Mouse (Mus musculus) forebrain, postnatal 0 days (tissue): ENCODE data around the gene Myadm. TPM values are rescaled to one million over a fixed set of nuclear protein-coding genes. Genes with fewer than 3 reads are reported as not detected.

Experiments used
- ATAC-seq: fragments of 200-750 bp; cut with Nextera tagmentation; 2 replicates; pipeline ENCODE4 v1.8.0; 2017; ENCODE audit warnings: mild to moderate bottlenecking, moderate library complexity
- DNase-seq: peaks from one replicate; pipeline ENCODE4 v3.0.0-alpha.2; 2015
- H3K27ac ChIP-seq: fragments of 300-500 bp; sonication (generic); 2 replicates; pipeline ENCODE4 v1.5.1; 2014; ENCODE audit warnings: low read depth, mild to moderate bottlenecking, antibody characterized with exemption, low read length, moderate library complexity, mixed read lengths
- H3K27me3 ChIP-seq: fragments of 300-500 bp; sonication (generic); 2 replicates; pipeline ENCODE4 v1.6.1; 2014; ENCODE audit warnings: mild to moderate bottlenecking, low read length, mixed read lengths; ENCODE audit not compliant: insufficient read depth
- H3K36me3 ChIP-seq: fragments of 300-500 bp; sonication (generic); 2 replicates; pipeline ENCODE4 v1.6.1; 2014; ENCODE audit warnings: mild to moderate bottlenecking, moderate library complexity; ENCODE audit not compliant: insufficient read depth
- H3K4me1 ChIP-seq: fragments of 300-500 bp; sonication (generic); 2 replicates; pipeline ENCODE4 v1.6.1; 2014; ENCODE audit warnings: antibody characterized with exemption; ENCODE audit not compliant: insufficient read depth
- H3K4me2 ChIP-seq: fragments of 300-500 bp; sonication (generic); 2 replicates; pipeline ENCODE4 v1.6.1; 2014; ENCODE audit warnings: low read depth, mild to moderate bottlenecking, moderate library complexity
- H3K4me3 ChIP-seq: fragments of 300-500 bp; sonication (generic); 2 replicates; pipeline ENCODE4 v1.5.1; 2014; ENCODE audit warnings: low read depth, low read length, mixed read lengths
- H3K9ac ChIP-seq: fragments of 300-500 bp; sonication (generic); 2 replicates; pipeline ENCODE4 v1.6.1; 2014; ENCODE audit warnings: mild to moderate bottlenecking
- H3K9me3 ChIP-seq: fragments of 300-500 bp; sonication (generic); 2 replicates; pipeline ENCODE4 v1.6.1; 2016; ENCODE audit warnings: low read length
- CTCF ChIP-seq: sonication (generic); IDR thresholded peaks from 2 replicates; pipeline ENCODE4 v1.5.1; 2016; ENCODE audit warnings: antibody characterized with exemption, control low read depth, low read depth
- WGBS: fragments of 180-500 bp; shearing (Covaris S2); extraction: QIAGEN DNeasy Blood & Tissue Kit; methylation state at CpG from one replicate; pipeline ENCODE4 v1.1.7; 2014; 5-methylcytosine and 5-hydroxymethylcytosine counted together
- polyA plus RNA-seq: library from polyadenylated mRNA; unstranded; fragments of >200 nt; fragmentation: Nextera tagmentation; extraction: Ambion mirVana; gene quantifications from 2 replicates; pipeline ENCODE4 v1.2.1, GENCODE M21; 2015
- total RNA-seq: library from RNA; depleted of rRNA; stranded (reverse); fragments of >200 nt; gene quantifications from 2 replicates; pipeline ENCODE4 v1.2.3, GENCODE M21; 2014; rRNA removed

The Myadm gene
- total RNA-seq (16.2 and 22.3 TPM in 2 replicates), polyA plus RNA-seq (14.0 and 22.3 TPM in 2 replicates)

DNA sequence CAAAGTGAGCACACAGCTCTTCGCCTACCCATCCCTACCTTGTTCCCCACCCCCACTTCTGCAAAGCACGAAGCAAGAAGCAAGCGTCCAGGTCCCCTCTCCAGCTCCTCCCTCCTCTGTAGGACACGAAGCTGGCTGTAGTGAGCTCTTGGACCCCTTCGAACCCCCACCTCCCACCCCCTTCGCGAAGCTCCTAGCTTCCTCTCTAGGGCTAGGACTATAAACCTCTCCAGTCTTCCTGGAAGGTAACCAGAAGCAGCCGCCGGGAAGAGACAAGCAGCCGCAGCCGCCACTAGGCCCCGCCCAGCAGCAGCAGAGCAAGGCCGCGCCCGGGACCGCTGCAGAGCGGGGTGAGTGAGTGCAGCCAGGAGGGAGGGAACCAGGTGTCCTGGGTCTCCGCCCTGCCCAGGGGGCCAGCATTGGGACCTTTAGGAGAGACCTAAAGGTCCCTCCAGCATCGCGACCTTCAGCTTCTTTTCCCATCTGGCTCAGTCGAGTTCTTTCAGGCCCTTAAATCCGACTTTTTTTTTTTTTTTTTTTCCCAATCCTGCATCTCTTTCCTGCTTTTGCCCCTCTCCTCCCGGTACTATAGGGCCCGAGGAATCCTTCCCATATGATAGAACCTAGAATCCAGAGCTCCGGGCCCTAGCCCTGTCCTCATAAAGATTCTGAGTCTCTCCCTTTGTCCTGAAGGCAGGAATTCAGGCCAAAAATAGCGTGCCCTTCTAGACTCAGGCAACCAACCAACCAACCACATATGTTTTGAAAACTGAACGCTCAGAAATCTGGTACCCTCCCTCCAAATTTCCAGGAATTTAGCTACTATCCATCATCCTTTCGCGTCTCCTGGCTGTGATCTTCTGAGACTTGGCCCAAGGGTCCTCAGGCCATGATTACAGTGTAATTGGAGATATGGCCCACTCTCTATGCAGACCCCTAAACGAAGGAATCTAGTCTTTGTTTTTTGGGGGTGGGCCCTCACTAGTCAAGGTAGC lies at the start of gene Myadm, which contains the start of gene Prkcg:
Gene Myadm (plus strand): TSS at position 105 of the 995 bp plus-strand sequence.
Gene Prkcg (plus strand): TSS at position 204 of the 995 bp plus-strand sequence.
- Histone ChIP-seq H3K27me3 (no peaks in the 10 kb centered on the region), H3K9me3 (no peaks in the 10 kb centered on the region), H3K4me2 (peak within 1 kb of the TSS; percentile 84), H3K4me3 (peak within 1 kb of the TSS; percentile 49), H3K36me3 (peaks cover 6% of the 10 kb centered on the region), H3K4me1 (peaks cover 6% of the 10 kb centered on the region), H3K27ac (peak within 1 kb of the TSS; percentile 85), H3K9ac (peak within 1 kb of the TSS; percentile 79)
- 3% methylated on average over 30 of the region's 30 CpGs for WGBS
- no peak for TF ChIP-seq CTCF
- DNase-seq (peak; percentile 81), ATAC-seq (peak; percentile 42)

GRCm38 (mm10) chr7:3239193-3239592 lies 49.7 kb upstream of the Myadm start:
- DNase-seq: no peak
- 77% methylated on average over 2 of the region's 2 CpGs for WGBS
- Histone ChIP-seq H3K4me3 (no peak overlapping the region), H3K9me3 (no peaks in the 10 kb centered on the region), H3K4me1 (no peaks in the 10 kb centered on the region), H3K9ac (no peak overlapping the region), H3K4me2 (no peak overlapping the region), H3K36me3 (no peaks in the 10 kb centered on the region), H3K27ac (no peak overlapping the region), H3K27me3 (no peaks in the 10 kb centered on the region)
- no peak for TF ChIP-seq CTCF
- ATAC-seq: no peak

DNA sequence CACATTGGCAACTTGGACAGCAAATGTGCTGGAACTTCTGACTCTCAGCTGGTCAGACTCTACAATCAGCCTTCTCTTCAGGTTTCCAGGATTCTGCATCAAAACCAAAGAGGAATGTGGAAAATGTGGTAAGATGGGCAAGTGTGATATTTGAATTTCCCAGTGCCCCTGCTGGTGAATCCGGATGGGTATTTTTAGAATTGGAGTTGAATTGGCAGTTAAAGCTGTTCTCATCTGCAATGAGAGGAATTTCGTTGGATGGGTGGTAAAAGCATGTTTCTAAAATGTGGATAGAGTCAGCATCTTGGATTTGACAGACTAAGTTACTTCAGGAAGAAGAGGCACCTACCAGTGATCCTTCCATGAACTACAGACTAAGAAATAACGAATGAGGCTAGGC lies 28.2 kb upstream of the Myadm start:
- ATAC-seq: peak; percentile 23; the same call in 1 of the 2 replicates
- 42% methylated on average over 3 of the region's 3 CpGs for WGBS

GRCm38 (mm10) chr7:3261446-3261845 lies 27.4 kb upstream of the Myadm start:
- 60% methylated on average over 4 of the region's 4 CpGs for WGBS
- Histone ChIP-seq H3K9ac (no peak overlapping the region), H3K27ac (no peak overlapping the region), H3K27me3 (no peaks in the 10 kb centered on the region), H3K9me3 (no peaks in the 10 kb centered on the region), H3K4me3 (no peak overlapping the region), H3K4me2 (no peak overlapping the region), H3K4me1 (no peaks in the 10 kb centered on the region), H3K36me3 (no peaks in the 10 kb centered on the region)
- DNase-seq: no peak
- peak; percentile 29; the same call in 1 of the 2 replicates for ATAC-seq
- no peak for TF ChIP-seq CTCF

More for the DNA sequence above, 28.2 kb upstream of the Myadm start:
- no peaks in the 10 kb centered on the region for H3K27me3 ChIP-seq
- no peak overlapping the region for H3K4me2 ChIP-seq
- H3K9me3 ChIP-seq: no peaks in the 10 kb centered on the region
- no peak overlapping the region for H3K27ac ChIP-seq
- H3K9ac ChIP-seq: no peak overlapping the region
- H3K4me3 ChIP-seq: no peak overlapping the region
- TF ChIP-seq CTCF: 0 out of 2 replicates have a peak, but pooled peaks have one; percentile 23
- H3K4me1 ChIP-seq: no peaks in the 10 kb centered on the region
- peak; percentile 53 for DNase-seq
- H3K36me3 ChIP-seq: no peaks in the 10 kb centered on the region

GRCm38 (mm10) chr7:3262789-3263188 lies 26.1 kb upstream of the Myadm start:
- TF ChIP-seq CTCF: peak; percentile 54
- WGBS: 34% methylated on average over 2 of the region's 2 CpGs
- ATAC-seq: no peak

GRCm38 (mm10) chr7:3264390-3265022 lies 24.4 kb upstream of the Myadm start:
- Histone ChIP-seq H3K9me3 (no peaks in the 10 kb centered on the region), H3K36me3 (no peaks in the 10 kb centered on the region), H3K9ac (no peak overlapping the region), H3K4me2 (no peak overlapping the region), H3K27ac (no peak overlapping the region), H3K4me3 (no peak overlapping the region), H3K27me3 (no peaks in the 10 kb centered on the region), H3K4me1 (no peaks in the 10 kb centered on the region)
- ATAC-seq: no peak
- DNase-seq: no peak
- TF ChIP-seq CTCF: no peak; the same call in 1 of the 2 replicates
- 41% methylated on average over 22 of the region's 22 CpGs for WGBS

More at GRCm38 (mm10) chr7:3262789-3263188, 26.1 kb upstream of the Myadm start:
- no peaks in the 10 kb centered on the region for H3K4me1 ChIP-seq
- H3K9me3 ChIP-seq: no peaks in the 10 kb centered on the region
- DNase-seq: peak; percentile 35
- no peak overlapping the region for H3K4me3 ChIP-seq
- no peak overlapping the region for H3K27ac ChIP-seq
- no peak overlapping the region for H3K9ac ChIP-seq
- H3K27me3 ChIP-seq: no peaks in the 10 kb centered on the region
- H3K4me2 ChIP-seq: no peak overlapping the region
- no peaks in the 10 kb centered on the region for H3K36me3 ChIP-seq
